Mouse (Mus musculus): ENCODE measurements around the gene Pgpep1l.

DNA sequence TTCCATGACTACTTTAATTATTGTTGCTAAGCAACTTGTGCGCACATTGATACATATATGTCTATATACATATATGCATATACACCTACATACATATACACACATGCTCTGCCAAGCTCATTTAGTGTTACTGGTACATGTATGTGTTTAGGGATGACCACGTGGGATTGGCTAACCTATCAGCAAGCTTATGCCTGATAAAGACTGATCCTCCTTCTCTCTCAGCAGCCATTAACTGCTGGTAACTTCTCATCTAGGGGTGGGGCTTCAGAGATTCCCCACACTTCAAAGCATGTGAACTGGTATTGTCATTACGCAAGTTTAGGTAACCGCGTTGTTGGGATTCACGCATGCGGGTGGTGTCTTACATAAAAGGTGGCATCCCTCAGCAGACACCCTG is 64.4 kb downstream of the Pgpep1l start:
- TF ChIP-seq POLR2A (IDR thresholded peaks at IDR 0.05; ENCODE audit: borderline replicate concordance, control insufficient read depth, low read depth, low read length) (no peak), CTCF (IDR thresholded peaks at IDR 0.05; ENCODE audit: control insufficient read depth, insufficient read depth, low read length) (no peak)

Data from bone marrow, adult 2 months (tissue).